Mouse (Mus musculus): ENCODE data around the gene Sgk1. TPM values are rescaled to one million over a fixed set of nuclear protein-coding genes. Genes with fewer than 3 reads are reported as not detected.
A peak's percentile ranks its signal among the peaks of the same experiment; 100 is the strongest.

Gene Sgk1
- polyA plus RNA-seq, 1 experiment from 2014 or later: 56.3 TPM

- Histone ChIP-seq H3K4me1 (peaks cover 15% of the 10 kb centered on the region), H3K4me3 (no peak overlapping the region), H3K36me3 (no peaks in the 10 kb centered on the region), H3K27me3 (no peaks in the 10 kb centered on the region), H3K4me2 (replicated peaks) (no peak overlapping the region), H3K9ac (no peak overlapping the region), H3K27ac (no peak overlapping the region), H3K9me3 (no peaks in the 10 kb centered on the region)
- 69% methylated on average over 9 of the region's 9 CpGs for WGBS
- ATAC-seq (ENCODE audit: low FRiP score, low read depth): no peak
These were observed 64.9 kb downstream of the Sgk1 start for GRCm38 (mm10) chr10:21946751-21947351.

- 67% methylated on average over 4 of the region's 4 CpGs for WGBS
These were observed 70.5 kb downstream of the Sgk1 start for GRCm38 (mm10) chr10:21952520-21952919.

GRCm38 (mm10) chr10:21961111-21961510 lies 79.1 kb downstream of the Sgk1 start:
- H3K4me1 ChIP-seq: 0 out of 2 replicates have a peak, but pooled peaks cover 4% of the 10 kb centered on the region
- H3K36me3 ChIP-seq: no peaks in the 10 kb centered on the region
- H3K27ac ChIP-seq: no peak overlapping the region
- no peak overlapping the region for H3K4me2 ChIP-seq (replicated peaks)
- H3K9me3 ChIP-seq: no peaks in the 10 kb centered on the region
- no peak overlapping the region for H3K4me3 ChIP-seq
- ATAC-seq (ENCODE audit: low FRiP score, low read depth): no peak
- H3K27me3 ChIP-seq: no peaks in the 10 kb centered on the region
- 78% methylated on average over 2 of the region's 2 CpGs for WGBS
- H3K9ac ChIP-seq: no peak overlapping the region

More at GRCm38 (mm10) chr10:21952520-21952919, 70.5 kb downstream of the Sgk1 start:
- peak; percentile 28; the same call in 1 of the 2 replicates for ATAC-seq (ENCODE audit: low FRiP score, low read depth)
- Histone ChIP-seq H3K4me1 (peaks cover 20% of the 10 kb centered on the region), H3K36me3 (no peaks in the 10 kb centered on the region), H3K27me3 (no peaks in the 10 kb centered on the region), H3K27ac (no peak overlapping the region; the same call in 1 of the 2 replicates), H3K9ac (no peak overlapping the region), H3K4me3 (no peak overlapping the region), H3K9me3 (no peaks in the 10 kb centered on the region), H3K4me2 (replicated peaks) (no peak overlapping the region)

- Histone ChIP-seq H3K36me3 (no peaks in the 10 kb centered on the region), H3K27me3 (no peaks in the 10 kb centered on the region), H3K4me1 (0 out of 2 replicates have a peak, but pooled peaks cover 4% of the 10 kb centered on the region), H3K4me2 (replicated peaks) (no peak overlapping the region), H3K9me3 (no peaks in the 10 kb centered on the region), H3K27ac (no peak overlapping the region), H3K9ac (no peak overlapping the region), H3K4me3 (no peak overlapping the region)
- WGBS: 51% methylated on average over 7 of the region's 7 CpGs
- ATAC-seq (ENCODE audit: low FRiP score, low read depth): no peak
These were observed 81.0 kb downstream of the Sgk1 start for GRCm38 (mm10) chr10:21963005-21963404.

GRCm38 (mm10) chr10:21973676-21974075 lies 91.7 kb downstream of the Sgk1 start:
- 73% methylated on average over 11 of the region's 11 CpGs for WGBS
- Histone ChIP-seq H3K27me3 (no peaks in the 10 kb centered on the region), H3K9ac (no peak overlapping the region), H3K4me3 (no peak overlapping the region), H3K4me2 (replicated peaks) (no peak overlapping the region), H3K27ac (no peak overlapping the region), H3K9me3 (no peaks in the 10 kb centered on the region), H3K36me3 (no peaks in the 10 kb centered on the region), H3K4me1 (peaks cover 12% of the 10 kb centered on the region; the same call in 1 of the 2 replicates)
- no peak for ATAC-seq (ENCODE audit: low FRiP score, low read depth)

- no peaks in the 10 kb centered on the region for H3K36me3 ChIP-seq
- no peak overlapping the region for H3K4me3 ChIP-seq
- H3K9me3 ChIP-seq: no peaks in the 10 kb centered on the region
- no peak for ATAC-seq (ENCODE audit: low FRiP score, low read depth)
- peaks cover 12% of the 10 kb centered on the region; the same call in 1 of the 2 replicates for H3K4me1 ChIP-seq
- H3K9ac ChIP-seq: no peak overlapping the region
- 62% methylated on average over 3 of the region's 3 CpGs for WGBS
- no peak overlapping the region for H3K27ac ChIP-seq
- no peaks in the 10 kb centered on the region for H3K27me3 ChIP-seq
- no peak overlapping the region for H3K4me2 ChIP-seq (replicated peaks)
These were observed 92.8 kb downstream of the Sgk1 start for GRCm38 (mm10) chr10:21974801-21975200.

- no peak overlapping the region for H3K27ac ChIP-seq
- H3K27me3 ChIP-seq: no peaks in the 10 kb centered on the region
- ATAC-seq (ENCODE audit: low FRiP score, low read depth): no peak
- H3K9me3 ChIP-seq: no peaks in the 10 kb centered on the region
- H3K4me2 ChIP-seq (replicated peaks): no peak overlapping the region
- H3K4me3 ChIP-seq: no peak overlapping the region
- 85% methylated on average over 6 of the region's 6 CpGs for WGBS
- no peaks in the 10 kb centered on the region for H3K36me3 ChIP-seq
- peaks cover 12% of the 10 kb centered on the region; the same call in 1 of the 2 replicates for H3K4me1 ChIP-seq
- H3K9ac ChIP-seq: no peak overlapping the region
These were observed 93.4 kb downstream of the Sgk1 start for GRCm38 (mm10) chr10:21975384-21975783.

- H3K36me3 ChIP-seq: no peaks in the 10 kb centered on the region
- H3K9ac ChIP-seq: no peak overlapping the region
- H3K4me1 ChIP-seq: peaks cover 6% of the 10 kb centered on the region; the same call in 1 of the 2 replicates
- no peak overlapping the region for H3K27ac ChIP-seq
- ATAC-seq (ENCODE audit: low FRiP score, low read depth): no peak
- no peak overlapping the region for H3K4me2 ChIP-seq (replicated peaks)
- H3K9me3 ChIP-seq: no peaks in the 10 kb centered on the region
- H3K4me3 ChIP-seq: no peak overlapping the region
- WGBS: 92% methylated on average over 5 of the region's 5 CpGs
- no peaks in the 10 kb centered on the region for H3K27me3 ChIP-seq
These were observed 94.3 kb downstream of the Sgk1 start for GRCm38 (mm10) chr10:21976253-21976652.

- no peaks in the 10 kb centered on the region for H3K9me3 ChIP-seq
- no peak overlapping the region for H3K9ac ChIP-seq
- no peak overlapping the region for H3K4me3 ChIP-seq
- H3K4me2 ChIP-seq (replicated peaks): no peak overlapping the region
- WGBS: 86% methylated on average over 9 of the region's 9 CpGs
- H3K4me1 ChIP-seq: peaks cover 6% of the 10 kb centered on the region; the same call in 1 of the 2 replicates
- ATAC-seq (ENCODE audit: low FRiP score, low read depth): no peak
- H3K36me3 ChIP-seq: no peaks in the 10 kb centered on the region
- no peaks in the 10 kb centered on the region for H3K27me3 ChIP-seq
- H3K27ac ChIP-seq: no peak overlapping the region
These were observed 96.4 kb downstream of the Sgk1 start for GRCm38 (mm10) chr10:21978421-21978820.

- Histone ChIP-seq H3K4me1 (peaks cover 6% of the 10 kb centered on the region; the same call in 1 of the 2 replicates), H3K4me3 (no peak overlapping the region), H3K27me3 (no peaks in the 10 kb centered on the region), H3K36me3 (no peaks in the 10 kb centered on the region), H3K27ac (no peak overlapping the region), H3K9me3 (no peaks in the 10 kb centered on the region), H3K9ac (no peak overlapping the region), H3K4me2 (replicated peaks) (no peak overlapping the region)
- 89% methylated on average over 5 of the region's 5 CpGs for WGBS
- no peak for ATAC-seq (ENCODE audit: low FRiP score, low read depth)
These were observed 97.4 kb downstream of the Sgk1 start for GRCm38 (mm10) chr10:21979286-21979965.

GRCm38 (mm10) chr10:21980780-21981435 lies 98.9 kb downstream of the Sgk1 start:
- Histone ChIP-seq H3K36me3 (no peaks in the 10 kb centered on the region), H3K4me3 (no peak overlapping the region), H3K27ac (no peak overlapping the region), H3K9ac (no peak overlapping the region), H3K9me3 (no peaks in the 10 kb centered on the region), H3K27me3 (no peaks in the 10 kb centered on the region), H3K4me1 (no peaks in the 10 kb centered on the region), H3K4me2 (replicated peaks) (no peak overlapping the region)
- 76% methylated on average over 6 of the region's 6 CpGs for WGBS
- ATAC-seq (ENCODE audit: low FRiP score, low read depth): no peak

- Histone ChIP-seq H3K27ac (no peak overlapping the region), H3K4me2 (replicated peaks) (no peak overlapping the region), H3K36me3 (no peaks in the 10 kb centered on the region), H3K9me3 (no peaks in the 10 kb centered on the region), H3K9ac (no peak overlapping the region), H3K27me3 (no peaks in the 10 kb centered on the region), H3K4me1 (no peaks in the 10 kb centered on the region), H3K4me3 (no peak overlapping the region)
- 91% methylated on average over 2 of the region's 2 CpGs for WGBS
- no peak for ATAC-seq (ENCODE audit: low FRiP score, low read depth)
These were observed 100.3 kb downstream of the Sgk1 start for GRCm38 (mm10) chr10:21982303-21982702.
